Mouse (Mus musculus): Measurements from ENCODE around the gene Rinl.
A peak's percentile ranks its signal among the peaks of the same experiment; 100 is the strongest.

Rinl gene

GRCm38 (mm10) chr7:28809401-28810089 is 20.8 kb downstream of the Rinl start:
- DNase-seq (ENCODE audit: low spot score), result peak; percentile 46

- DNase-seq (ENCODE audit: low spot score), result peak; percentile 99
Measured at GRCm38 (mm10) chr7:28810107-28811066, 21.6 kb downstream of the Rinl start.

- DNase-seq (ENCODE audit: low spot score), result peak; percentile 80
Measured at GRCm38 (mm10) chr7:28811228-28811627, 22.5 kb downstream of the Rinl start.

GRCm38 (mm10) chr7:28811640-28812275 is 23.0 kb downstream of the Rinl start:
- DNase-seq (ENCODE audit: low spot score), result no peak

- no peak for DNase-seq (ENCODE audit: low spot score)
Measured at GRCm38 (mm10) chr7:28812436-28812835, 23.7 kb downstream of the Rinl start.

GRCm38 (mm10) chr7:28812949-28813348 is 24.2 kb downstream of the Rinl start:
- no peak for DNase-seq (ENCODE audit: low spot score)

GRCm38 (mm10) chr7:28814306-28815034 is 25.7 kb downstream of the Rinl start:
- no peak for DNase-seq (ENCODE audit: low spot score)

- DNase-seq (ENCODE audit: low spot score), result no peak
Measured at GRCm38 (mm10) chr7:28815230-28815629, 26.5 kb downstream of the Rinl start.

GRCm38 (mm10) chr7:28816201-28816600 is 27.4 kb downstream of the Rinl start:
- DNase-seq (ENCODE audit: low spot score), result no peak

- no peak for DNase-seq (ENCODE audit: low spot score)
Measured at GRCm38 (mm10) chr7:28816920-28817319, 28.2 kb downstream of the Rinl start.

GRCm38 (mm10) chr7:28817524-28817923 is 28.8 kb downstream of the Rinl start:
- DNase-seq (ENCODE audit: low spot score), result no peak

- no peak for DNase-seq (ENCODE audit: low spot score)
Measured at GRCm38 (mm10) chr7:28817957-28818356, 29.2 kb downstream of the Rinl start.

GRCm38 (mm10) chr7:28818436-28818835 is 29.7 kb downstream of the Rinl start:
- DNase-seq (ENCODE audit: low spot score), result no peak

- DNase-seq (ENCODE audit: low spot score), result no peak
Measured at GRCm38 (mm10) chr7:28818861-28819452, 30.2 kb downstream of the Rinl start.

- no peak for DNase-seq (ENCODE audit: low spot score)
Measured at GRCm38 (mm10) chr7:28819571-28819970, 30.8 kb downstream of the Rinl start.

- no peak for DNase-seq (ENCODE audit: low spot score)
Measured at GRCm38 (mm10) chr7:28820358-28821260, 31.8 kb downstream of the Rinl start.

GRCm38 (mm10) chr7:28821261-28821831 is 32.6 kb downstream of the Rinl start:
- DNase-seq (ENCODE audit: low spot score), result no peak

GRCm38 (mm10) chr7:28822556-28822955 is 33.8 kb downstream of the Rinl start:
- DNase-seq (ENCODE audit: low spot score), result no peak

- DNase-seq (ENCODE audit: low spot score), result no peak
Measured at GRCm38 (mm10) chr7:28822993-28823903, 34.5 kb downstream of the Rinl start.

All from spleen, adult 12 weeks (tissue).